Mouse (Mus musculus) kidney, embryonic 15.5 days (tissue): ENCODE measurements around the gene Mafb. TPM values are rescaled to one million over a fixed set of nuclear protein-coding genes. Genes with fewer than 3 reads are reported as not detected.

Experiments used
- ATAC-seq: fragments of 200-750 bp; cut with Nextera tagmentation; replicated peaks from 2 replicates; pipeline ENCODE4 v1.8.0; 2017; ENCODE audit warnings: moderate TSS enrichment; ENCODE audit not compliant: low FRiP score
- H3K27ac ChIP-seq: fragments of 300-500 bp; sonication (generic); 2 replicates; pipeline ENCODE4 v1.5.1; 2015; ENCODE audit warnings: mild to moderate bottlenecking, inconsistent platforms
- H3K27me3 ChIP-seq: fragments of 300-500 bp; sonication (generic); 2 replicates; pipeline ENCODE4 v1.6.1; 2015; ENCODE audit warnings: inconsistent platforms
- H3K36me3 ChIP-seq: fragments of 300-500 bp; sonication (generic); 2 replicates; pipeline ENCODE4 v1.6.1; 2015; ENCODE audit warnings: inconsistent platforms
- H3K4me1 ChIP-seq: fragments of 300-500 bp; sonication (generic); 2 replicates; pipeline ENCODE4 v1.6.1; 2015; ENCODE audit warnings: inconsistent platforms
- H3K4me2 ChIP-seq: fragments of 300-500 bp; sonication (generic); 2 replicates; pipeline ENCODE4 v1.6.1; 2015; ENCODE audit warnings: moderate library complexity, mild to moderate bottlenecking, inconsistent platforms
- H3K4me3 ChIP-seq: fragments of 300-500 bp; sonication (generic); replicated peaks from 2 replicates; pipeline ENCODE4 v1.5.1; 2015; ENCODE audit warnings: mild to moderate bottlenecking, inconsistent platforms
- H3K9ac ChIP-seq: fragments of 300-500 bp; sonication (generic); 2 replicates; pipeline ENCODE4 v1.6.1; 2015; ENCODE audit warnings: mild to moderate bottlenecking, inconsistent platforms
- H3K9me3 ChIP-seq: fragments of 300-500 bp; sonication (generic); replicated peaks from 2 replicates; pipeline ENCODE4 v1.6.1; 2016; ENCODE audit warnings: inconsistent platforms
- WGBS: fragments of 180-500 bp; shearing (Covaris S2); methylation state at CpG from one replicate; pipeline ENCODE4 v1.1.7; 2015; ENCODE audit warnings: mixed read lengths; 5-methylcytosine and 5-hydroxymethylcytosine counted together
- polyA plus RNA-seq: library from polyadenylated mRNA; unstranded; fragments of >200 nt; fragmentation: Nextera tagmentation; extraction: Ambion mirVana; gene quantifications from 2 replicates; pipeline ENCODE4 v1.2.1, GENCODE M21; 2015

The Mafb gene
- polyA plus RNA-seq, 1 experiment from 2014 or later, result 38.0 TPM

- Histone ChIP-seq H3K9me3 (no peaks in the 10 kb centered on the region), H3K27ac (no peak overlapping the region), H3K36me3 (no peaks in the 10 kb centered on the region), H3K9ac (no peak overlapping the region), H3K4me2 (no peak overlapping the region), H3K4me1 (no peaks in the 10 kb centered on the region), H3K4me3 (no peak overlapping the region), H3K27me3 (no peaks in the 10 kb centered on the region)
- ATAC-seq, result no peak
- WGBS, result 90% methylated on average over 5 of the region's 5 CpGs
Measured at GRCm38 (mm10) chr2:160339595-160339994, 27.3 kb downstream of the Mafb start.

GRCm38 (mm10) chr2:160336053-160336452, 30.8 kb downstream of the Mafb start:
- 54% methylated on average over 2 of the region's 2 CpGs for WGBS

GRCm38 (mm10) chr2:160335043-160335442, 31.8 kb downstream of the Mafb start:
- ATAC-seq, result no peak
- Histone ChIP-seq H3K4me3 (no peak overlapping the region), H3K4me1 (no peaks in the 10 kb centered on the region), H3K4me2 (no peak overlapping the region), H3K9me3 (no peaks in the 10 kb centered on the region), H3K27me3 (peaks cover 3% of the 10 kb centered on the region; the same call in 1 of the 2 replicates), H3K36me3 (no peaks in the 10 kb centered on the region), H3K9ac (no peak overlapping the region), H3K27ac (no peak overlapping the region)
- 64% methylated on average over 1 of the region's 1 CpGs for WGBS

More at GRCm38 (mm10) chr2:160336053-160336452, 30.8 kb downstream of the Mafb start:
- Histone ChIP-seq H3K27me3 (peaks cover 3% of the 10 kb centered on the region; the same call in 1 of the 2 replicates), H3K9me3 (no peaks in the 10 kb centered on the region), H3K36me3 (no peaks in the 10 kb centered on the region), H3K27ac (no peak overlapping the region), H3K9ac (no peak overlapping the region), H3K4me1 (no peaks in the 10 kb centered on the region), H3K4me3 (no peak overlapping the region), H3K4me2 (no peak overlapping the region)
- no peak for ATAC-seq

- Histone ChIP-seq H3K27me3 (peaks cover 3% of the 10 kb centered on the region; the same call in 1 of the 2 replicates), H3K9ac (no peak within 1 kb of the TSS), H3K4me1 (peaks cover 3% of the 10 kb centered on the region), H3K4me3 (no peak within 1 kb of the TSS), H3K27ac (no peak within 1 kb of the TSS), H3K4me2 (no peak within 1 kb of the TSS), H3K36me3 (no peaks in the 10 kb centered on the region), H3K9me3 (no peaks in the 10 kb centered on the region)
- 60% methylated on average over 4 of the region's 4 CpGs for WGBS
- no peak for ATAC-seq
Measured at GRCm38 (mm10) chr2:160334111-160334661, 32.7 kb downstream of the Mafb start, which contains the start of gene Gm826. Gene Gm826 (minus strand): TSS chr2:160334162.

GRCm38 (mm10) chr2:160332516-160333325, 34.1 kb downstream of the Mafb start:
- ATAC-seq, result no peak
- H3K9me3 ChIP-seq, result no peaks in the 10 kb centered on the region
- peaks cover 3% of the 10 kb centered on the region; the same call in 1 of the 2 replicates for H3K27me3 ChIP-seq
- 68% methylated on average over 12 of the region's 12 CpGs for WGBS
- H3K36me3 ChIP-seq, result no peaks in the 10 kb centered on the region
- H3K4me1 ChIP-seq, result peaks cover 9% of the 10 kb centered on the region
- no peak overlapping the region for H3K4me3 ChIP-seq
- no peak overlapping the region for H3K4me2 ChIP-seq
- no peak overlapping the region for H3K27ac ChIP-seq
- no peak overlapping the region for H3K9ac ChIP-seq

- Histone ChIP-seq H3K27ac (no peak overlapping the region), H3K4me1 (peaks cover 15% of the 10 kb centered on the region), H3K36me3 (no peaks in the 10 kb centered on the region), H3K27me3 (peaks cover 3% of the 10 kb centered on the region; the same call in 1 of the 2 replicates), H3K9me3 (no peaks in the 10 kb centered on the region), H3K9ac (no peak overlapping the region), H3K4me3 (no peak overlapping the region), H3K4me2 (no peak overlapping the region)
- 26% methylated on average over 9 of the region's 9 CpGs for WGBS
- peak; percentile 65; the same call in 1 of the 2 replicates for ATAC-seq
Measured at GRCm38 (mm10) chr2:160328886-160329285, 38.0 kb downstream of the Mafb start.

- H3K4me1 ChIP-seq, result peaks cover 15% of the 10 kb centered on the region
- H3K9ac ChIP-seq, result no peak overlapping the region
- no peaks in the 10 kb centered on the region for H3K9me3 ChIP-seq
- no peak overlapping the region for H3K4me3 ChIP-seq
- H3K27me3 ChIP-seq, result 0 out of 2 replicates have a peak, but pooled peaks cover 2% of the 10 kb centered on the region
- no peak overlapping the region for H3K27ac ChIP-seq
- ATAC-seq, result no peak
- H3K36me3 ChIP-seq, result no peaks in the 10 kb centered on the region
- H3K4me2 ChIP-seq, result no peak overlapping the region
- WGBS, result 88% methylated on average over 4 of the region's 4 CpGs
Measured at GRCm38 (mm10) chr2:160327716-160328115, 39.1 kb downstream of the Mafb start.

GRCm38 (mm10) chr2:160327167-160327566, 39.7 kb downstream of the Mafb start:
- no peaks in the 10 kb centered on the region for H3K36me3 ChIP-seq
- H3K27me3 ChIP-seq, result 0 out of 2 replicates have a peak, but pooled peaks cover 5% of the 10 kb centered on the region
- H3K4me1 ChIP-seq, result peaks cover 15% of the 10 kb centered on the region
- ATAC-seq, result no peak
- H3K9me3 ChIP-seq, result no peaks in the 10 kb centered on the region
- H3K27ac ChIP-seq, result 0 out of 2 replicates have a peak overlapping the region, but pooled peaks have one; percentile 22
- no peak overlapping the region for H3K4me2 ChIP-seq
- H3K4me3 ChIP-seq, result no peak overlapping the region
- 24% methylated on average over 4 of the region's 4 CpGs for WGBS
- no peak overlapping the region for H3K9ac ChIP-seq

GRCm38 (mm10) chr2:160325105-160325644, 41.7 kb downstream of the Mafb start:
- Histone ChIP-seq H3K4me1 (peaks cover 19% of the 10 kb centered on the region), H3K4me2 (no peak overlapping the region), H3K4me3 (no peak overlapping the region), H3K9ac (no peak overlapping the region), H3K36me3 (no peaks in the 10 kb centered on the region), H3K9me3 (no peaks in the 10 kb centered on the region), H3K27me3 (0 out of 2 replicates have a peak, but pooled peaks cover 8% of the 10 kb centered on the region), H3K27ac (no peak overlapping the region)
- no peak for ATAC-seq
- 78% methylated on average over 6 of the region's 6 CpGs for WGBS

- Histone ChIP-seq H3K9ac (no peak overlapping the region), H3K4me3 (no peak overlapping the region), H3K36me3 (no peaks in the 10 kb centered on the region), H3K27ac (no peak overlapping the region), H3K4me2 (no peak overlapping the region), H3K9me3 (no peaks in the 10 kb centered on the region), H3K4me1 (peaks cover 12% of the 10 kb centered on the region), H3K27me3 (peaks cover 8% of the 10 kb centered on the region; the same call in 1 of the 2 replicates)
- 29% methylated on average over 4 of the region's 4 CpGs for WGBS
- ATAC-seq, result no peak
Measured at GRCm38 (mm10) chr2:160321829-160322228, 45.0 kb downstream of the Mafb start.

GRCm38 (mm10) chr2:160318255-160318654, 48.6 kb downstream of the Mafb start:
- H3K9me3 ChIP-seq, result no peaks in the 10 kb centered on the region
- ATAC-seq, result no peak
- H3K9ac ChIP-seq, result no peak overlapping the region
- peaks cover 10% of the 10 kb centered on the region; the same call in 1 of the 2 replicates for H3K27me3 ChIP-seq
- no peaks in the 10 kb centered on the region for H3K36me3 ChIP-seq
- H3K4me3 ChIP-seq, result no peak overlapping the region
- H3K4me2 ChIP-seq, result no peak overlapping the region
- 27% methylated on average over 4 of the region's 4 CpGs for WGBS
- H3K4me1 ChIP-seq, result peaks cover 20% of the 10 kb centered on the region
- H3K27ac ChIP-seq, result no peak overlapping the region
